Mouse (Mus musculus): ENCODE measurements at regions not wholly inside any gene's neighbourhood (a gene's known extent, or its start where the extent isn't known, plus 50 kb on each side); places are given as distances from the start of the nearest gene placed in this dataset.

- H3K4me3 ChIP-seq (replicated peaks; ENCODE audit: extremely low read depth, low read depth, low read length) = no peak overlapping the region
- WGBS = 85% methylated on average over 2 of the region's 2 CpGs
- no peaks in the 10 kb centered on the region for H3K4me1 ChIP-seq (ENCODE audit: control insufficient read depth, insufficient read depth, low read length)
- no peak for DNase-seq
- no peak for TF ChIP-seq POLR2A (IDR thresholded peaks at IDR 0.05; ENCODE audit: borderline replicate concordance, extremely low read depth, low read depth, low read length)
- TF ChIP-seq CTCF (IDR thresholded peaks at IDR 0.05; ENCODE audit: insufficient read depth, low read length) = no peak
These were observed 76.8 kb upstream of the Nckap5 start for GRCm38 (mm10) chr1:126907417-126907816.

DNA sequence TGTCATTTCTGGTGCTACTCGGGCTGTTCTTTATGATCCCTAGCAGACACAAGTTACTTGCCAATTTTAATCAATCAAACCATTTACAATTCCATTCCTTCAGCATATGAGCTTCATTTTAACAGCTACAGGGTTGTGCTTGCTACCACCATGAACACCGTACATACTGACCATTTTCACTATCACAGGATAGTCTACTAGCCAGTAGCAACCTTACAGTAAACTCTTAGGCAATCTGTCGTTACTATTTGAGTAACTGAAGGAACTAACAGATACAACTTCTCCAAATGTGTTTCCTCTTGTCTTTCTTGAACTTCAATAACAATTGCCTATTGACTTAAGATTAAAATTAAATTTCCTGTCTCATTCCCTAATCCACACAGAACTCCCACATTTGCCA lies 67.9 kb upstream of the Nckap5 start:
- TF ChIP-seq POLR2A (IDR thresholded peaks at IDR 0.05; ENCODE audit: borderline replicate concordance, extremely low read depth, low read depth, low read length) = no peak
- TF ChIP-seq CTCF (IDR thresholded peaks at IDR 0.05; ENCODE audit: insufficient read depth, low read length) = no peak
- DNase-seq = no peak
- 69% methylated on average over 3 of the region's 3 CpGs for WGBS
- Histone ChIP-seq H3K4me1 (ENCODE audit: control insufficient read depth, insufficient read depth, low read length) (no peaks in the 10 kb centered on the region), H3K4me3 (replicated peaks; ENCODE audit: extremely low read depth, low read depth, low read length) (no peak overlapping the region)

- 85% methylated on average over 4 of the region's 4 CpGs for WGBS
- DNase-seq = no peak
- Histone ChIP-seq H3K4me1 (ENCODE audit: control insufficient read depth, insufficient read depth, low read length) (no peaks in the 10 kb centered on the region), H3K4me3 (replicated peaks; ENCODE audit: extremely low read depth, low read depth, low read length) (no peak overlapping the region)
- TF ChIP-seq POLR2A (IDR thresholded peaks at IDR 0.05; ENCODE audit: borderline replicate concordance, extremely low read depth, low read depth, low read length) (no peak), CTCF (IDR thresholded peaks at IDR 0.05; ENCODE audit: insufficient read depth, low read length) (no peak)
These were observed 66.3 kb upstream of the Nckap5 start for GRCm38 (mm10) chr1:126896895-126897294.

DNA sequence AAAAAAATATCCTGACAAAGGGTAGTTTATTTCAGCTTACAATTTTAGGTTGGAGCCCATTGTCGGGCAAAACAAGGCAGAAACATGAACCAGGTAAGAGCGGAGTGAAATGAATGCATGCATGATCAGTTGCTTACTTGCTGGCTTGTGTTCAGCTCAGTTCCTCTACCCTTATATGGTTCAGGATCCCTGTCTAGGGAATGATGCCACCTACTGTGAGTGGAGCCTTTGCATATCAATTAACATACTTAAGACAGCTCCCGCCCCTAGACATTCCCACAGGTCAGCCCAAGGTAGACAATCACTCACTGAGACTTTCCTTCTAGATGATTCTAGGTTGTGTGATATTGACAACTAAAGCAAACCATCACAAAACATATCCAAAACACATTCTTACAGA lies 50.2 kb upstream of the Nckap5 start:
- Histone ChIP-seq H3K4me1 (ENCODE audit: control insufficient read depth, insufficient read depth, low read length) (no peaks in the 10 kb centered on the region), H3K4me3 (replicated peaks; ENCODE audit: extremely low read depth, low read depth, low read length) (no peak overlapping the region)
- TF ChIP-seq CTCF (IDR thresholded peaks at IDR 0.05; ENCODE audit: insufficient read depth, low read length) (no peak), POLR2A (IDR thresholded peaks at IDR 0.05; ENCODE audit: borderline replicate concordance, extremely low read depth, low read depth, low read length) (no peak)
- no peak for DNase-seq
- WGBS = 92% methylated on average over 3 of the region's 3 CpGs
